Mouse (Mus musculus): ENCODE measurements around the gene Hecw2.

Gene Hecw2

DNA sequence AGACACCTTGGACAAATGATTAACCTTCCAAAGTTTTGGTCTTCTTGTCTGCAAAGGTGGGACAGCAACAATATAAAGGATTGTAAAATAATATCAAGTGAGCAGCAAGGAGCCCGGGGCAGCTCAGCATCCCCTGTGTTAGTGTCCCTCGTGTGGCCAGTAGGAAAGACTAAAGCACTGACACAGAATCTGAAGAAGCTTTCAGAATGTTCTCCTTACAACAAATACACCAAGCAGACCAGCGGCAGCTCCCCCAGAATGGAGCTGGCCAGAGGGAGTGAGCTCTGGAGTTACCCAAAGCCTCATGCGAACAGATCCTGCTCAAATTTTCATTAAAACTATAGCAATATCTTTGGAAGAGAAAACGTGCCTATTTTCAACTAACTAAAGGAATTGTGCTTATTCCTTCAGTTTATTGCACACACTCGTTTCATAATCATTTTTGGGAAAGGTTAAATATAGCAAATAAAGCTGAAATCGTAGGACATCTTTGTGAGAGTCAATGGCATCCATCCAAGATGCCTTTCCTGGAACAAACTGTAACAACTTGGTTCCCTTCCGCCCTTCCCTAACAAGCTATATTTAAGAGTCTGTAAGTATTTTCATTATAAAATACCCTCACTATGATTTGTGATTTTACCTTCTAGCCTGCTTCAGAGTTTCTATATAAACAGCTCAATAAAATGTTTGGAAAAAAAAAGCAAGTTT is 208.6 kb downstream of the Hecw2 start:
- in situ Hi-C loops (cut with MboI, MseI) = no loop called here

DNA sequence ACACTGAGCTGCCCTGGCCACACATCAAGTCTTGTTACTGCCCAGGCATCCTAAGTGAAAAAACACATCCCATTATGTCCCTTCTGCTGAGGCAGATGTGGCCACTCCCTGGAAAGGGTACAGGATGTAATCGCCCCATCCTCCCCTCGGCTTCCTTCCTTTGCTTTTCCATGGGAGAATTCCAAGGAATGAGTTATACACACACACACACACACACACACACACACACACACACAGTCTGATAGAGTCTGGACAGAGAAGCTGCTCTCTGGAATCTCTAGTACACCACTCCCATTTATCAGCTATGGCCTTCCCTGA is 216.5 kb downstream of the Hecw2 start:
- in situ Hi-C loops (cut with MboI, MseI) = no loop called here

DNA sequence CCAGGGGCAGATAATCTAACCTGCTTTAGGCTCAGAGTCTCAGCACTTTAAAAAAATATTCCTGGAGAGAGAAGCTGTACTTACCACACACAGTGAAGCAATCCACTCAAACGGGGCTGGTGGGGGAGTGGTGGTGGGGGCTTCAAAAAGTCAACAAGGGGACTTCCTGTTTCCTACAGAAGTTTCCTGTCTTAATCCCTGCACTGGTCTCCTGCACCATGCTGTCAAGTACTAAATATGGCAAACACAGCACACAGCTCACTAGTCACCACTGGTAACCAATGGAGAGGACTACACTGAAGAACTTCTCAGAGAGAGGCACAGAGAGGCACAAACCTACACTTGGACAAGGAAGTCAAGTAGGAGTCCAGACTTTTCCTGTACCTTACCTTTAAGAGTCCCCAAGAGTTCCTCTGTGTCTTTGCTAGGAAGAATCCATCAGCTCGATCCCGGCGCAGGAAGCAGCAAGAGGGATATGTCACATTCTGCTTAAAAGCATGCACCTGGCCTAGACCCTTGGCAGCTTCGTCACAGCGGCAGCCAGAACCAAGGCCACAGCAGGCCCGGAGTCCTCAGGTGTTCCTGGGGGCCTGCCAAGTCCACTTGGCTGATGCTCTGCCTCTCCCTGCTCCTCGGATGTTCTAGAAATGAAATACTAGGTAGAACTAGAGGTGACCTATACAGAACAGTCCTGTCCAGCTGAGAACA is 217.0 kb downstream of the Hecw2 start:
- in situ Hi-C loops (cut with MboI, MseI) = no loop called here

DNA sequence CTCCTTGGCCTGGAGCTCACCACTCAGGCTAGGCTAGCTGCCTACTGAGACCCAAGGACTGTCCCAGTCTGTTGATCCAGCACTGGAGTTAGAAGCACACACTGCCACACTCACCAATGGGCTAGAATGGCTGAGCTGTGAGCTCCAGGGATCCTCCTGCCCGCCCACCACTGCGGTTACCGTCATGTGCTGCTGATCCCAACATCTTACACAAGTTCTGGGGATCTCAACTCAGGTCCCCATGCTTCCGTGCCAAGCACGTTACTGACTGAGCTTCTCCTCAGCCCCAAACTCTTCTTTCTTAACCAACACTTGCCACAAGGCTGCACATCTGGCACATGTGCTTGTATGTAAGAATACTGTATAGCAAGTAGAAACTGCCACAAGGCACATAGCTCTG is 218.2 kb downstream of the Hecw2 start:
- in situ Hi-C loops (cut with MboI, MseI) = no loop called here

- in situ Hi-C loops (cut with MboI, MseI) = no loop called here
Measured at GRCm38 (mm10) chr1:53976100-53976499, 218.9 kb downstream of the Hecw2 start.

- in situ Hi-C loops (cut with MboI, MseI) = no loop called here
Measured at GRCm38 (mm10) chr1:53974941-53975340, 220.0 kb downstream of the Hecw2 start.

- in situ Hi-C loops (cut with MboI, MseI) = no loop called here
Measured at GRCm38 (mm10) chr1:53970326-53970977, 224.5 kb downstream of the Hecw2 start.

DNA sequence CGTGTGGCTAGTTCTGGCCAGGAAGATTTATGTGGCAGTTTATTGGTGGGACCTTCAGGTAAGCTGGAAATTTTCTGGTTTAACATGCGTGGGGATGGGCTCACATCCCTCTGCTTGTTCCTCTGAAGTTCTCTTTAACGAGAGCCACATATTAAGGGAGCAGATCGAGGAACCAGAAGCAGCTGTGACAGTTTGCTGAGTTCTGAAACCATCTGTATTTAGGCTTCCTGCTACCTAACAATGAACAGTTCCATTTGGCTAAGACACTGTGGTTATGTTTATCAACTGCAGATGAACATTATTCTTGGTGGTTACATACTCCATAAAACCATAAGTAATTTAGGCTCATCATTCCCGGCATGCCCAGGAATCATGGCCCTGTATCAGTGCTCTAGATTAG is 242.6 kb downstream of the Hecw2 start:
- in situ Hi-C loops (cut with MboI, MseI) = no loop called here

GRCm38 (mm10) chr1:53945815-53946214 is 249.2 kb downstream of the Hecw2 start:
- in situ Hi-C loops (cut with MboI, MseI) = no loop called here

DNA sequence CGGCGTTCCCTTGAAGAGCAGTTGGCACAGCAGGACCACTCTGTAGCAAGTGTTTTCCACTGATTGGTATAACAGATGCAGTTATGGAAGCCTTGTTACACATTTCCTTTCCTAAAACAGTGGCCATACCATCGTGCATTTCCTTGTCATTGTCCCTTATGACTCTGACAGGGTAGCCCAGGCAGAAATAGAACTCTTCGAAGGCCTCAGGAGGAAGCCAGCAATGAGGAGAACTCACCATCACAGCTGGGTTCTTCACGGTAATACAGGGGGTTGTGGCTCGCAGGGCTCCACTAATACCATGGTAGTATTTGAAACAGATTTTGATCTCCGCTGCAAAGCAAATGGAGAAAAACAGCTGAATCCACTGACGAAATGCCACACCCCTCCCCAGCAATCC is 252.5 kb downstream of the Hecw2 start:
- in situ Hi-C loops (cut with MboI, MseI) = no loop called here

DNA sequence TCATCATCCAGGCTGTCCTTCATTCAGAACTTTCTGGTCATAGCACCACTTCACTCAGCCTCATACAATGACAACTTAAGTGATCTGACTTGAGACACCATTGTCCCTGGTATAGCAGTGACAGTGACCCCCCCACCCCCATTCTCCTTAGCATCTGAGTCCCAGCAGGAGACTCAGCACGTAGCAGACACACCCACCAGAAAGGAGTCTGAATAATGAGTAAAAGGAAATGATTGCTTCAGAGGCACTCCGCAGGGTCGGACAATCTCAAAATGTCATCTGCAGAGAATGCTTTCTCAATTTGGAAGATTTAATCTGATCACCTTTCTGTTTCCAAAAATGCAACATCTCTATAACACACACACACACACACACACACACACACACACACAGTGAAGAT is 253.4 kb downstream of the Hecw2 start:
- in situ Hi-C loops (cut with MboI, MseI) = no loop called here

DNA sequence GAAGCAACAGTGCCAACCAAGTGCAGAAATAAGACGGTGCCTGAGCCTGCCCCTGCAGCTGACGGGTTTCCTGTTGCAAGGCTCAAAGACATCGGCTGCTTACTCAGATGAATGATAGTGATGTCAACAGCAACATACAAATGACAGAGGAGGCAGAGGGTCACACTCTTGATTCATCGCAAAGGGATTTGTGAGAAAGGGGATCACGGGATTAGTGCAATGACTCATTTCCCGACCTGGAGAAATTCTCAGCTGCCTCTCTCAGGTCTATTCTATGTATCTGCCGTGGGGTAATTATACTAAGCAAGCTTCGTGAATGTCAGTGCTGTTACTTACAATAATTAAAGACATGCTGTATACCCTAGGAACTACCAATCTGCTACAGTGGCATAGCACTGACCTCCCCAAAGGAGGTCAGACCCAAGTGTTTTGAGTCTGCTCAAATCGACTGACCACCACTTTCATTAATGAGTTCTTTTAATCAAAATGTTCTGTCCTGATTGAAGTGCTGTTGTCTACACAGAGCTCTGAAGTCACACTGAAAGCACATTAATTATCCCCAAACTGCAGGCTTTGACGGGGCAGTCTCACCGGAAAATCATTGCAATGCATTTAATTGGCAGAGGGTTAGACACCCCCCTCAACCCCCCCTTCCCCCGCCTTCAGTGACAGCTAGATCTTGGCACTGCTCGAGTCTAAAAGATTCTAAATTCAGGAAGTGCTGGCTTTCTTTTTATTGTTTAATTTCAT is 254.5 kb downstream of the Hecw2 start:
- in situ Hi-C loops (cut with MboI, MseI) = no loop called here

DNA sequence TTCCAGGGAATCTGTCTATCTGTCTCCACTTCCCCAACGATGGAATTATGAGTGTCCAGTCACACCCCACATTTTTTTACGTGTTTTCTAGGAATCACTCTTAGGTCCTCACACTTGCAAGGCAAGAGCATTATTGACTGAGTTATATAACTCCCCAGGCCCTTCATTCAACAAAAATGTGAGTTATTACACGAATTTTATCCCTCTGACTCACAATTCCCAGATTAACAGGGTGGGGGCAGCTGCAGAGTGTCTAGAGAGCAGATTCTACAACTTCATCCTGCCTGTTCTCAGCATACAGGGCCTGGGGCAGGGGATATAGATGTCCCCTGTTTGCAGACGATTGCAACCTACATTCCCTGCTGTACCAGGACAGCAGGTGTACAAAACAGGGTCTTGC is 255.7 kb downstream of the Hecw2 start:
- in situ Hi-C loops (cut with MboI, MseI) = no loop called here

- in situ Hi-C loops (cut with MboI, MseI) = no loop called here
Measured at GRCm38 (mm10) chr1:53933308-53933707, 261.7 kb downstream of the Hecw2 start.

GRCm38 (mm10) chr1:53931314-53931713 is 263.7 kb downstream of the Hecw2 start:
- in situ Hi-C loops (cut with MboI, MseI) = no loop called here

DNA sequence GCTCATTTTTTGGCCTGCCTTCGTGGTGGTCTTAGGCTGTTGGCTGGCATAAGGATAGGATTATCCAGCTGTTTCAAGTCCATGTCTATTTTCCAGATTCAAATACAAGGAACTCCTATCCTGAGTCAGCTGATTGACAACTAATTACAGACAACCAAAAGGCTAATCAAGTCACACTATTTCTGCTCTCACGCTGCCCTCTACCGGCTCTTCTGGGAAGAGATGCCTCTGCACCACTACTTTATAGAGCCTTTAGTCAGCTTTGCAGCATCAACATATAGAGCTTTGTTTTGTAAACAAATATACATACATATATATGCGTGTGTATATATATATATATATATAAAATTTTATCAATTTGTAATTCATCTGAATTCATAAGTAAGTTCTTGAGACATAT is 267.4 kb downstream of the Hecw2 start:
- in situ Hi-C loops (cut with MboI, MseI) = no loop called here

DNA sequence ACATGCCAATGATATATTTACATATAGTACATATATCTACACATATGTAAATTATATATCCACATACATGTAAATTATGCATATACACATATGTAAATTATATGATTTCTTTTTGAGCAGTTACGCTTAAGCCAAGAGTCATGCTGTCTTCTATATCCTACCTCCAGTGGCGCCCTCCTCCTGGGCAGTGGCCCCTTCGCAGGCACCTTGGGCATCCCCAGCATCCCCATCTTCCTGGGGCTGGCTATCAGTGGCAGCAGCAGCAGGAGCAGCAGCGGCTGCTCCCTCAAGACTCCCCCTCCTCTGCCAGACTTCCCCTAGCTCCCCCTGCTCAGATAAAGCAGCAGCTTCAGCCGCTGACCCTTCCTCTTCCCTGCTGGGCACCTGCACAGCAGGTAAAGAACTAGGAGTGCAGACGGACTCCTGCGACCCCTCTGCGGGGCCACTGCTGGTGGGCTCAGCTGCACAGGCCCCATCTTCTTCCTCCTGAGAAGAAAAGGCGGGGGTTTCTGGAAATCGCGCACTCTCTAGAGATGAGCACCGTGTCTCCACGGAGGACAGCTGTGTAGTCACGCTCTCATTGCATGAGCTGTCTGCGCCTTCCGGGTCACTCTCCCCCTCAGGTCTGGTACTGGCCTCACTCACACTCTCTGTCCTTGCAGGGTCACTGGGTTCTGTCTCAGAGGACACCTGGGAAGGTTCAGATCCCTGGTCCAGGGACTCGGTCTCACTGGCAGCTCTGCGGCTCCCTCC is 269.6 kb downstream of the Hecw2 start:
- in situ Hi-C loops (cut with MboI, MseI) = no loop called here

GRCm38 (mm10) chr1:53911848-53912247 is 283.1 kb downstream of the Hecw2 start:
- in situ Hi-C loops (cut with MboI, MseI) = loop anchor here (25.0 kb wide), 1 partner anchor 200 kb away; the partner anchor contains the start of gene Dnah7a

GRCm38 (mm10) chr1:53910251-53910650 is 284.7 kb downstream of the Hecw2 start:
- in situ Hi-C loops (cut with MboI, MseI) = loop anchor here (25.0 kb wide), 1 partner anchor 198 kb away; the partner anchor contains the start of gene Dnah7a

- in situ Hi-C loops (cut with MboI, MseI) = loop anchor here (5.0 to 25.0 kb wide), 2 partner anchors 62 to 197 kb away; partner anchors contain the start of gene Dnah7a
Measured at GRCm38 (mm10) chr1:53909118-53909517, 285.9 kb downstream of the Hecw2 start.

- in situ Hi-C loops (cut with MboI, MseI) = loop anchor here (5.0 to 25.0 kb wide), 2 partner anchors 59 to 194 kb away; partner anchors contain the start of gene Dnah7a
Measured at GRCm38 (mm10) chr1:53906175-53906574, 288.8 kb downstream of the Hecw2 start.
